Mouse (Mus musculus) T-cell, adult 2 months (primary cell): ENCODE measurements at regions not wholly inside any gene's neighbourhood (a gene's known extent, or its start where the extent isn't known, plus 50 kb on each side); places are given as distances from the start of the nearest gene placed in this dataset.
A peak's percentile ranks its signal among the peaks of the same experiment; 100 is the strongest.

ENCODE experiments used
- DNase-seq: peaks from one replicate; pipeline ENCODE4 v3.0.0; 2022; ENCODE audit warnings: low spot score

GRCm38 (mm10) chr4:9083526-9083925, 844.7 kb upstream of the Car8 start:
- DNase-seq, result no peak

GRCm38 (mm10) chr4:9081701-9082562, 843.1 kb upstream of the Car8 start:
- DNase-seq, result no peak

- DNase-seq, result no peak
Measured at GRCm38 (mm10) chr4:9080821-9081493, 842.1 kb upstream of the Car8 start.

GRCm38 (mm10) chr4:9079828-9080245, 841.0 kb upstream of the Car8 start:
- DNase-seq, result no peak

- no peak for DNase-seq
Measured at GRCm38 (mm10) chr4:9074447-9074846, 835.6 kb upstream of the Car8 start.

- DNase-seq, result no peak
Measured at GRCm38 (mm10) chr4:9073736-9074428, 835.0 kb upstream of the Car8 start.

- no peak for DNase-seq
Measured at GRCm38 (mm10) chr4:9072321-9072720, 833.5 kb upstream of the Car8 start.

- DNase-seq, result no peak
Measured at GRCm38 (mm10) chr4:9067874-9068273, 829.0 kb upstream of the Car8 start.

- DNase-seq, result peak; percentile 31
Measured at GRCm38 (mm10) chr4:9065981-9066815, 827.4 kb upstream of the Car8 start.

GRCm38 (mm10) chr4:9061941-9062340, 823.1 kb upstream of the Car8 start:
- no peak for DNase-seq

GRCm38 (mm10) chr4:9060221-9060620, 821.4 kb upstream of the Car8 start:
- DNase-seq, result no peak

GRCm38 (mm10) chr4:9057676-9058075, 818.8 kb upstream of the Car8 start:
- DNase-seq, result no peak

GRCm38 (mm10) chr4:9057113-9057512, 818.3 kb upstream of the Car8 start:
- DNase-seq, result no peak

- no peak for DNase-seq
Measured at GRCm38 (mm10) chr4:9055876-9056275, 817.0 kb upstream of the Car8 start.

GRCm38 (mm10) chr4:9055266-9055820, 816.5 kb upstream of the Car8 start:
- DNase-seq, result no peak

GRCm38 (mm10) chr4:9048817-9049216, 810.0 kb upstream of the Car8 start:
- no peak for DNase-seq

- DNase-seq, result no peak
Measured at GRCm38 (mm10) chr4:9047151-9047550, 808.3 kb upstream of the Car8 start.

- no peak for DNase-seq
Measured at GRCm38 (mm10) chr4:9046436-9046835, 807.6 kb upstream of the Car8 start.

- no peak for DNase-seq
Measured at GRCm38 (mm10) chr4:9046030-9046429, 807.2 kb upstream of the Car8 start.

GRCm38 (mm10) chr4:9036005-9036404, 797.2 kb upstream of the Car8 start:
- DNase-seq, result no peak

GRCm38 (mm10) chr4:9035350-9035749, 796.5 kb upstream of the Car8 start:
- DNase-seq, result no peak

GRCm38 (mm10) chr4:9034280-9034679, 795.4 kb upstream of the Car8 start:
- DNase-seq, result no peak
